ENCODE assay signal across 9 mouse cellular contexts in genomic region chr5:136863961-136864674, GRCm38 (mm10). TPM values are rescaled to one million over a fixed set of nuclear protein-coding genes. Genes with fewer than 3 reads are reported as not detected.
DNase-seq lines count a peak whose midpoint lies in the region; ATAC-seq and TF ChIP-seq lines count a peak whose summit lies in the region.
"Had no signal": no experiment of that assay in that cellular context is flagged by ENCODE, and none has a peak within 500 bp of the region (broad histone marks: within the 10 kb centered on the region; RNA-seq: fewer than 3 reads in every experiment).

No protein-coding gene starts in this region.

- TF ChIP-seq EP300 in stomach, postnatal 0 days (optimal IDR thresholded peaks at IDR 0.05): no peak

- H3K27ac ChIP-seq in limb, embryonic 12.5 days: peak overlapping the region; percentile 99
- peak overlapping the region; percentile 32; the same call in 1 of the 2 replicates for H3K27ac ChIP-seq in midbrain, postnatal 0 days (ENCODE audit: low read depth, low read length)
- peak overlapping the region; percentile 70 for H3K27ac ChIP-seq in stomach, postnatal 0 days (replicated peaks)

- peak; percentile 93 for DNase-seq in embryo, embryonic 10 days (ENCODE audit: low spot score)
- DNase-seq in hindlimb bud, embryonic 11.5 days (ENCODE audit: extremely low spot score, low read depth, low spot score): peak; percentile 91
- peak; percentile 66 for DNase-seq in midbrain, postnatal 0 days (ENCODE audit: low spot score)
- DNase-seq in stomach, postnatal 0 days (ENCODE audit: low spot score): peak; percentile 34
- DNase-seq in cerebellum, adult 9-10 months: no peak

- H3K4me2 ChIP-seq in limb, embryonic 12.5 days: peak overlapping the region; percentile 48
- no peak overlapping the region for H3K4me2 ChIP-seq in midbrain, postnatal 0 days (ENCODE audit: low read depth, low read length, poor library complexity, severe bottlenecking)
- no peak overlapping the region for H3K4me2 ChIP-seq in stomach, postnatal 0 days (replicated peaks; ENCODE audit: low read depth)

- no peaks in the 10 kb centered on the region for H3K27me3 ChIP-seq in limb, embryonic 12.5 days
- H3K27me3 ChIP-seq in midbrain, postnatal 0 days (ENCODE audit: insufficient read depth, low read length): 0 out of 2 replicates have a peak, but pooled peaks cover 3% of the 10 kb centered on the region
- no peaks in the 10 kb centered on the region for H3K27me3 ChIP-seq in stomach, postnatal 0 days (ENCODE audit: control insufficient read depth, insufficient read depth, low read length)

- peaks cover 16% of the 10 kb centered on the region; the same call in 1 of the 2 replicates for H3K36me3 ChIP-seq in limb, embryonic 12.5 days
- H3K36me3 ChIP-seq in midbrain, postnatal 0 days (ENCODE audit: insufficient read depth, low read length): no peaks in the 10 kb centered on the region
- H3K36me3 ChIP-seq in stomach, postnatal 0 days (ENCODE audit: control insufficient read depth, insufficient read depth, low read length): no peaks in the 10 kb centered on the region

- peak overlapping the region; percentile 37; the same call in 1 of the 2 replicates for H3K9ac ChIP-seq in limb, embryonic 12.5 days (replicated peaks)
- no peak overlapping the region for H3K9ac ChIP-seq in midbrain, postnatal 0 days (replicated peaks; ENCODE audit: low read length, poor library complexity, severe bottlenecking)
- no peak overlapping the region for H3K9ac ChIP-seq in stomach, postnatal 0 days (ENCODE audit: low read length)

- WGBS in limb, embryonic 12.5 days: 6% methylated on average over 14 of the region's 14 CpGs
- 28% methylated on average over 14 of the region's 14 CpGs for WGBS in midbrain, postnatal 0 days
- 18% methylated on average over 14 of the region's 14 CpGs for WGBS in stomach, postnatal 0 days

- no peak for TF ChIP-seq CTCF in midbrain, postnatal 0 days (IDR thresholded peaks at IDR 0.05)
- TF ChIP-seq CTCF in stomach, postnatal 0 days (IDR thresholded peaks at IDR 0.05; ENCODE audit: low read depth): no peak

- peaks cover 61% of the 10 kb centered on the region for H3K4me1 ChIP-seq in limb, embryonic 12.5 days (replicated peaks)
- 0 out of 2 replicates have a peak, but pooled peaks cover 3% of the 10 kb centered on the region for H3K4me1 ChIP-seq in midbrain, postnatal 0 days (ENCODE audit: insufficient read depth, low read length)
- no peaks in the 10 kb centered on the region for H3K4me1 ChIP-seq in stomach, postnatal 0 days (replicated peaks; ENCODE audit: control insufficient read depth, insufficient read depth)

- 0 out of 2 replicates have a peak overlapping the region, but pooled peaks have one; percentile 9 for H3K4me3 ChIP-seq in limb, embryonic 12.5 days (replicated peaks)
- no peak overlapping the region for H3K4me3 ChIP-seq in midbrain, postnatal 0 days (ENCODE audit: low read depth, low read length)
- no peak overlapping the region for H3K4me3 ChIP-seq in stomach, postnatal 0 days (ENCODE audit: low read depth, low read length)
- H3K4me3 ChIP-seq: megakaryocyte, embryonic 14.5 days had no signal

- H3K9me3 ChIP-seq in limb, embryonic 12.5 days: no peaks in the 10 kb centered on the region; the same call in 1 of the 2 replicates
- H3K9me3 ChIP-seq in midbrain, postnatal 0 days (ENCODE audit: low read length): no peaks in the 10 kb centered on the region
- H3K9me3 ChIP-seq in stomach, postnatal 0 days (ENCODE audit: control insufficient read depth, low read length): no peaks in the 10 kb centered on the region

- peak; percentile 92 for ATAC-seq in CD4-positive, CD25-positive, alpha-beta regulatory T cell, adult 4 months
- peak; percentile 88 for ATAC-seq in granulocyte monocyte progenitor cell, adult 5-6 weeks (replicated peaks; ENCODE audit: poor library complexity, severe bottlenecking)
- peak; percentile 74 for ATAC-seq in limb, embryonic 12.5 days (ENCODE audit: insufficient number of reproducible peaks, insufficient read depth, low FRiP score, low TSS enrichment, low read depth)
- no peak for ATAC-seq in midbrain, postnatal 0 days (ENCODE audit: low FRiP score)
- peak; percentile 64 for ATAC-seq in stomach, postnatal 0 days (ENCODE audit: low FRiP score, low TSS enrichment)

RNA-seq across cellular contexts. Expression of gene Col26a1, which starts 18.9 kb away (rescaled TPM):
- polyA plus RNA-seq in CD4-positive, CD25-positive, alpha-beta regulatory T cell, adult 4 months (2017; shearing (Covaris generic)): under 1 TPM in 1 of 2 experiments, not detected in 1; 0.41 TPM
- total RNA-seq in granulocyte monocyte progenitor cell, adult 5-6 weeks (2014; fragmentation: Nextera tagmentation): not detected in 2 replicates
- not detected in 2 replicates for total RNA-seq in granulocyte monocyte progenitor cell, adult 5-6 weeks (2017)
- 145 and 155 TPM in 2 replicates for polyA plus RNA-seq in limb, embryonic 12.5 days (2016; fragmentation: Nextera tagmentation; extraction: Ambion mirVana)
- total RNA-seq in midbrain, postnatal 0 days (2014; rRNA removed): 61.9 and 65.1 TPM in 2 replicates
- polyA plus RNA-seq in midbrain, postnatal 0 days (2015; fragmentation: Nextera tagmentation; extraction: Ambion mirVana): 35.5 and 35.7 TPM in 2 replicates
- 2.9 and 3.5 TPM in 2 replicates for polyA plus RNA-seq in stomach, postnatal 0 days (2015; fragmentation: Nextera tagmentation; extraction: Ambion mirVana)

RNA-seq across cellular contexts. Expression of gene Ift22, which starts 43.8 kb away (rescaled TPM):
- polyA plus RNA-seq in CD4-positive, CD25-positive, alpha-beta regulatory T cell, adult 4 months (2017; shearing (Covaris generic)): 10 to 100 TPM; 12.5 to 14.1 TPM
- 35.5 and 47.4 TPM in 2 replicates for total RNA-seq in granulocyte monocyte progenitor cell, adult 5-6 weeks (2014; fragmentation: Nextera tagmentation)
- 17.5 and 19.4 TPM in 2 replicates for total RNA-seq in granulocyte monocyte progenitor cell, adult 5-6 weeks (2017)
- polyA plus RNA-seq in limb, embryonic 12.5 days (2016; fragmentation: Nextera tagmentation; extraction: Ambion mirVana): 65.7 and 69.8 TPM in 2 replicates
- 33.5 and 42.3 TPM in 2 replicates for total RNA-seq in midbrain, postnatal 0 days (2014; rRNA removed)
- 122 and 137 TPM in 2 replicates for polyA plus RNA-seq in midbrain, postnatal 0 days (2015; fragmentation: Nextera tagmentation; extraction: Ambion mirVana)
- 26.1 and 28.4 TPM in 2 replicates for polyA plus RNA-seq in stomach, postnatal 0 days (2015; fragmentation: Nextera tagmentation; extraction: Ambion mirVana)

Comparison
In these comparisons a context has a peak if more than half of its experiments do, and no peak if none do; other contexts are left out.
1. H3K27ac ChIP-seq: peak in every context shown above with its lines; median percentile 99 in limb, embryonic 12.5 days; 70 in stomach, postnatal 0 days; 32 in midbrain, postnatal 0 days.